Mouse (Mus musculus): ENCODE data around the gene Ddx59. TPM values are rescaled to one million over a fixed set of nuclear protein-coding genes. Genes with fewer than 3 reads are reported as not detected.

Gene Ddx59
- polyA plus RNA-seq, 1 experiment from 2014 or later, result 20.3 TPM

- no peak for ATAC-seq (ENCODE audit: insufficient number of reproducible peaks, low FRiP score, low TSS enrichment, low read depth)
- 73% methylated on average over 2 of the region's 2 CpGs for WGBS
Observed at GRCm38 (mm10) chr1:136409631-136410030, 5.4 kb upstream of the Ddx59 start.

GRCm38 (mm10) chr1:136415756-136416126 is 670 bp downstream of the Ddx59 start:
- Histone ChIP-seq H3K9me3 (replicated peaks) (no peaks in the 10 kb centered on the region), H3K27me3 (no peaks in the 10 kb centered on the region), H3K4me3 (replicated peaks) (peak overlapping the region; percentile 84), H3K9ac (no peak overlapping the region), H3K27ac (replicated peaks) (peak overlapping the region; percentile 100; the same call in 1 of the 2 replicates), H3K36me3 (0 out of 2 replicates have a peak, but pooled peaks cover 4% of the 10 kb centered on the region), H3K4me1 (peaks cover 12% of the 10 kb centered on the region), H3K4me2 (replicated peaks) (peak overlapping the region; percentile 52)
- no peak for ATAC-seq (ENCODE audit: insufficient number of reproducible peaks, low FRiP score, low TSS enrichment, low read depth)
- WGBS, result 44% methylated on average over 2 of the region's 2 CpGs

More at GRCm38 (mm10) chr1:136409631-136410030, 5.4 kb upstream of the Ddx59 start:
- H3K9me3 ChIP-seq (replicated peaks), result no peaks in the 10 kb centered on the region
- H3K4me3 ChIP-seq (replicated peaks), result no peak overlapping the region
- no peak overlapping the region for H3K27ac ChIP-seq (replicated peaks)
- no peaks in the 10 kb centered on the region for H3K27me3 ChIP-seq
- no peaks in the 10 kb centered on the region for H3K36me3 ChIP-seq
- no peak overlapping the region for H3K4me2 ChIP-seq (replicated peaks)
- no peaks in the 10 kb centered on the region for H3K4me1 ChIP-seq
- H3K9ac ChIP-seq, result no peak overlapping the region

- 81% methylated on average over 6 of the region's 6 CpGs for WGBS
- Histone ChIP-seq H3K36me3 (0 out of 2 replicates have a peak, but pooled peaks cover 4% of the 10 kb centered on the region), H3K9me3 (replicated peaks) (no peaks in the 10 kb centered on the region), H3K27me3 (no peaks in the 10 kb centered on the region), H3K9ac (no peak overlapping the region), H3K4me2 (replicated peaks) (no peak overlapping the region), H3K4me3 (replicated peaks) (no peak overlapping the region), H3K27ac (replicated peaks) (no peak overlapping the region), H3K4me1 (peaks cover 12% of the 10 kb centered on the region)
- no peak for ATAC-seq (ENCODE audit: insufficient number of reproducible peaks, low FRiP score, low TSS enrichment, low read depth)
Observed at GRCm38 (mm10) chr1:136418393-136418792, 3.3 kb downstream of the Ddx59 start.

GRCm38 (mm10) chr1:136427166-136427969 is 12.3 kb downstream of the Ddx59 start:
- H3K4me1 ChIP-seq, result 0 out of 2 replicates have a peak, but pooled peaks cover 11% of the 10 kb centered on the region
- H3K27me3 ChIP-seq, result no peaks in the 10 kb centered on the region
- WGBS, result 77% methylated on average over 11 of the region's 11 CpGs
- H3K9me3 ChIP-seq (replicated peaks), result no peaks in the 10 kb centered on the region
- peaks cover 3% of the 10 kb centered on the region; the same call in 1 of the 2 replicates for H3K36me3 ChIP-seq
- H3K4me2 ChIP-seq (replicated peaks), result no peak overlapping the region
- no peak overlapping the region for H3K9ac ChIP-seq
- no peak for ATAC-seq (ENCODE audit: insufficient number of reproducible peaks, low FRiP score, low TSS enrichment, low read depth)
- H3K27ac ChIP-seq (replicated peaks), result no peak overlapping the region
- H3K4me3 ChIP-seq (replicated peaks), result no peak overlapping the region

GRCm38 (mm10) chr1:136428981-136429380 is 13.9 kb downstream of the Ddx59 start:
- 81% methylated on average over 4 of the region's 4 CpGs for WGBS
- no peak overlapping the region for H3K4me2 ChIP-seq (replicated peaks)
- H3K4me1 ChIP-seq, result 0 out of 2 replicates have a peak, but pooled peaks cover 11% of the 10 kb centered on the region
- no peaks in the 10 kb centered on the region for H3K27me3 ChIP-seq
- H3K9ac ChIP-seq, result no peak overlapping the region
- no peak for ATAC-seq (ENCODE audit: insufficient number of reproducible peaks, low FRiP score, low TSS enrichment, low read depth)
- no peak overlapping the region for H3K27ac ChIP-seq (replicated peaks)
- H3K9me3 ChIP-seq (replicated peaks), result no peaks in the 10 kb centered on the region
- peaks cover 8% of the 10 kb centered on the region for H3K36me3 ChIP-seq
- no peak overlapping the region for H3K4me3 ChIP-seq (replicated peaks)

GRCm38 (mm10) chr1:136430126-136430818 is 15.2 kb downstream of the Ddx59 start:
- Histone ChIP-seq H3K4me3 (replicated peaks) (no peak overlapping the region), H3K27me3 (no peaks in the 10 kb centered on the region), H3K27ac (replicated peaks) (peak overlapping the region; percentile 51; the same call in 1 of the 2 replicates), H3K4me1 (0 out of 2 replicates have a peak, but pooled peaks cover 11% of the 10 kb centered on the region), H3K9me3 (replicated peaks) (no peaks in the 10 kb centered on the region), H3K9ac (no peak overlapping the region), H3K36me3 (peaks cover 11% of the 10 kb centered on the region), H3K4me2 (replicated peaks) (no peak overlapping the region)
- WGBS, result 43% methylated on average over 7 of the region's 7 CpGs
- ATAC-seq (ENCODE audit: insufficient number of reproducible peaks, low FRiP score, low TSS enrichment, low read depth), result peak; percentile 48; the same call in 1 of the 2 replicates

GRCm38 (mm10) chr1:136440741-136441140 is 25.7 kb downstream of the Ddx59 start:
- Histone ChIP-seq H3K4me1 (0 out of 2 replicates have a peak, but pooled peaks cover 4% of the 10 kb centered on the region), H3K36me3 (0 out of 2 replicates have a peak, but pooled peaks cover 7% of the 10 kb centered on the region), H3K9me3 (replicated peaks) (no peaks in the 10 kb centered on the region), H3K9ac (no peak overlapping the region), H3K4me3 (replicated peaks) (no peak overlapping the region), H3K27ac (replicated peaks) (no peak overlapping the region), H3K4me2 (replicated peaks) (no peak overlapping the region), H3K27me3 (no peaks in the 10 kb centered on the region)
- no peak for ATAC-seq (ENCODE audit: insufficient number of reproducible peaks, low FRiP score, low TSS enrichment, low read depth)
- WGBS, result 71% methylated on average over 7 of the region's 7 CpGs

GRCm38 (mm10) chr1:136442809-136443208 is 27.7 kb downstream of the Ddx59 start:
- no peak overlapping the region for H3K4me2 ChIP-seq (replicated peaks)
- no peaks in the 10 kb centered on the region for H3K9me3 ChIP-seq (replicated peaks)
- 0 out of 2 replicates have a peak, but pooled peaks cover 3% of the 10 kb centered on the region for H3K36me3 ChIP-seq
- no peak overlapping the region for H3K27ac ChIP-seq (replicated peaks)
- no peak overlapping the region for H3K4me3 ChIP-seq (replicated peaks)
- no peaks in the 10 kb centered on the region for H3K27me3 ChIP-seq
- WGBS, result 48% methylated on average over 9 of the region's 9 CpGs
- ATAC-seq (ENCODE audit: insufficient number of reproducible peaks, low FRiP score, low TSS enrichment, low read depth), result no peak
- H3K4me1 ChIP-seq, result 0 out of 2 replicates have a peak, but pooled peaks cover 4% of the 10 kb centered on the region
- H3K9ac ChIP-seq, result no peak overlapping the region

GRCm38 (mm10) chr1:136444555-136445255 is 29.6 kb downstream of the Ddx59 start:
- Histone ChIP-seq H3K27me3 (no peaks in the 10 kb centered on the region), H3K9ac (no peak overlapping the region), H3K27ac (replicated peaks) (no peak overlapping the region), H3K4me1 (no peaks in the 10 kb centered on the region), H3K9me3 (replicated peaks) (no peaks in the 10 kb centered on the region), H3K36me3 (0 out of 2 replicates have a peak, but pooled peaks cover 3% of the 10 kb centered on the region), H3K4me3 (replicated peaks) (no peak overlapping the region), H3K4me2 (replicated peaks) (no peak overlapping the region)
- no peak for ATAC-seq (ENCODE audit: insufficient number of reproducible peaks, low FRiP score, low TSS enrichment, low read depth)
- 72% methylated on average over 12 of the region's 12 CpGs for WGBS

GRCm38 (mm10) chr1:136446933-136447332 is 31.9 kb downstream of the Ddx59 start:
- Histone ChIP-seq H3K9me3 (replicated peaks) (no peaks in the 10 kb centered on the region), H3K27ac (replicated peaks) (no peak overlapping the region), H3K4me1 (no peaks in the 10 kb centered on the region), H3K4me3 (replicated peaks) (no peak overlapping the region), H3K9ac (no peak overlapping the region), H3K36me3 (no peaks in the 10 kb centered on the region), H3K27me3 (no peaks in the 10 kb centered on the region), H3K4me2 (replicated peaks) (no peak overlapping the region)
- 65% methylated on average over 10 of the region's 10 CpGs for WGBS
- ATAC-seq (ENCODE audit: insufficient number of reproducible peaks, low FRiP score, low TSS enrichment, low read depth), result no peak

- WGBS, result 60% methylated on average over 4 of the region's 4 CpGs
- Histone ChIP-seq H3K4me3 (replicated peaks) (no peak overlapping the region), H3K27me3 (no peaks in the 10 kb centered on the region), H3K36me3 (no peaks in the 10 kb centered on the region), H3K9ac (no peak overlapping the region), H3K9me3 (replicated peaks) (no peaks in the 10 kb centered on the region), H3K4me1 (no peaks in the 10 kb centered on the region), H3K4me2 (replicated peaks) (no peak overlapping the region), H3K27ac (replicated peaks) (no peak overlapping the region)
- ATAC-seq (ENCODE audit: insufficient number of reproducible peaks, low FRiP score, low TSS enrichment, low read depth), result no peak
Observed at GRCm38 (mm10) chr1:136447338-136447737, 32.3 kb downstream of the Ddx59 start.
